Mouse (Mus musculus): ENCODE measurements at regions not wholly inside any gene's neighbourhood (a gene's known extent, or its start where the extent isn't known, plus 50 kb on each side); places are given as distances from the start of the nearest gene placed in this dataset.

- Histone ChIP-seq H3K36me3 (ENCODE audit: control insufficient read depth, insufficient read depth, low read length) (no peaks in the 10 kb centered on the region), H3K4me1 (replicated peaks; ENCODE audit: control insufficient read depth, insufficient read depth, low read length) (no peaks in the 10 kb centered on the region), H3K9me3 (ENCODE audit: control insufficient read depth, low read length) (no peaks in the 10 kb centered on the region), H3K27ac (ENCODE audit: low read depth, low read length) (no peak overlapping the region), H3K9ac (ENCODE audit: low read depth, low read length) (no peak overlapping the region), H3K27me3 (ENCODE audit: control insufficient read depth, insufficient read depth, low read length) (no peaks in the 10 kb centered on the region), H3K4me3 (ENCODE audit: low read depth, low read length) (no peak overlapping the region), H3K4me2 (replicated peaks; ENCODE audit: low read depth, low read length) (no peak overlapping the region)
- 77% methylated on average over 6 of the region's 6 CpGs for WGBS
- ATAC-seq (ENCODE audit: low FRiP score) (no peak), DNase-seq (ENCODE audit: low spot score) (no peak)
Observed at GRCm38 (mm10) chr3:52576703-52577244, 308.6 kb downstream of the Foxo1 start.

DNA sequence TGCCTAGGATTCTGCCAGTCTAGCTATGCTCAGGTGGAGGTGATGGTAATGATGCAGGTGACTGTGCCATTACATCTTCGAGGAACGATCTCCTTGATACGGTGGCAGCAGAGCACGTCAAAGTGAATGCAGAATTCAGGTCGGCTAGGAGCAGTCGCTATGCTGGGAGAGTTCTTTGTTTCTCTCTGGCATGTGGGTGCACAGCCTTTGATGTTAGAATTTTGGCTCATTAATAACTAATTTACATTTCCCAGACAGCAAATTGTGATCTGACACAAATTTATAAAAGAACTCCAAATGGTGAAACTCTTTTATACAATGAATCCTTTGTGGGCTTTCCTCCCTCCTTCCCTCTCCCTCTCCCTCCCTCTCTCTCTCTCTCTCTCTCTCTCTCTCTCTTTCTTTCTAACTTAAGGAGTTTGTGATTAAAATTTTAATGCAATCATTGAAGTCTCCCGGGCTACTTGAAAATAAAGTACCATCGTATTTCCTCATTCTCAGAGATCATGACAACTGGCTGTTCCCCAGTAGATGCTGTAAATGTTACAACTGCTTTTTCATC, 307.2 kb downstream of the Foxo1 start:
- Histone ChIP-seq H3K4me2 (replicated peaks; ENCODE audit: low read depth, low read length) (no peak overlapping the region), H3K4me1 (replicated peaks; ENCODE audit: control insufficient read depth, insufficient read depth, low read length) (no peaks in the 10 kb centered on the region), H3K4me3 (ENCODE audit: low read depth, low read length) (no peak overlapping the region), H3K27me3 (ENCODE audit: control insufficient read depth, insufficient read depth, low read length) (no peaks in the 10 kb centered on the region), H3K27ac (ENCODE audit: low read depth, low read length) (no peak overlapping the region), H3K9me3 (ENCODE audit: control insufficient read depth, low read length) (no peaks in the 10 kb centered on the region), H3K36me3 (ENCODE audit: control insufficient read depth, insufficient read depth, low read length) (no peaks in the 10 kb centered on the region), H3K9ac (ENCODE audit: low read depth, low read length) (no peak overlapping the region)
- ATAC-seq (ENCODE audit: low FRiP score) (no peak), DNase-seq (ENCODE audit: low spot score) (no peak)
- WGBS = 81% methylated on average over 8 of the region's 8 CpGs

GRCm38 (mm10) chr3:52574341-52574740, 306.2 kb downstream of the Foxo1 start:
- Histone ChIP-seq H3K27ac (ENCODE audit: low read depth, low read length) (no peak overlapping the region), H3K4me3 (ENCODE audit: low read depth, low read length) (no peak overlapping the region), H3K27me3 (ENCODE audit: control insufficient read depth, insufficient read depth, low read length) (no peaks in the 10 kb centered on the region), H3K9ac (ENCODE audit: low read depth, low read length) (no peak overlapping the region), H3K4me1 (replicated peaks; ENCODE audit: control insufficient read depth, insufficient read depth, low read length) (no peaks in the 10 kb centered on the region), H3K4me2 (replicated peaks; ENCODE audit: low read depth, low read length) (no peak overlapping the region), H3K36me3 (ENCODE audit: control insufficient read depth, insufficient read depth, low read length) (no peaks in the 10 kb centered on the region), H3K9me3 (ENCODE audit: control insufficient read depth, low read length) (no peaks in the 10 kb centered on the region)
- DNase-seq (ENCODE audit: low spot score) (no peak), ATAC-seq (ENCODE audit: low FRiP score) (no peak)
- WGBS = 88% methylated on average over 6 of the region's 6 CpGs

DNA sequence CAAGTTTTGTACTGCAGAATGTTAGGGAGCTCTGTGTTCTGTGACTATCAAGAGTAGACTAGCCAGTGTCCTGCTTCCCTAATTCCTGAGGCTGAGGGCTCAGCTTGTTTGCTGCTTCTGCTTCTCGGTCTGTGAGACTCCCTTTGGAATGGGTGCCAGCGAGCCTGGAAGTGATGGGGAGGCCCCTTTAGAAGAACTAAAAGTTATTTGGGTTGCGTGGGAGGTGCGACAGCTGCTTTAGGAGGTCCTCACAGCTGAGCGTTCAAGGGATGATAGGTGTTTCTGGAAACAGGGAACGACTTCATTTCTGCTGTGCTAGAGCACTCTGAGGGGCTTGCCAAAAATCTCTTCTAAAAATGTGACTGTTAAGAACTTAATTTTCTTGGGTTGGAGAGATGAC, 305.7 kb downstream of the Foxo1 start:
- Histone ChIP-seq H3K4me2 (replicated peaks; ENCODE audit: low read depth, low read length) (no peak overlapping the region), H3K9ac (ENCODE audit: low read depth, low read length) (no peak overlapping the region), H3K36me3 (ENCODE audit: control insufficient read depth, insufficient read depth, low read length) (no peaks in the 10 kb centered on the region), H3K27me3 (ENCODE audit: control insufficient read depth, insufficient read depth, low read length) (no peaks in the 10 kb centered on the region), H3K4me3 (ENCODE audit: low read depth, low read length) (no peak overlapping the region), H3K9me3 (ENCODE audit: control insufficient read depth, low read length) (no peaks in the 10 kb centered on the region), H3K4me1 (replicated peaks; ENCODE audit: control insufficient read depth, insufficient read depth, low read length) (no peaks in the 10 kb centered on the region), H3K27ac (ENCODE audit: low read depth, low read length) (no peak overlapping the region)
- DNase-seq (ENCODE audit: low spot score) = no peak
- ATAC-seq (ENCODE audit: low FRiP score) = no peak
- WGBS = 93% methylated on average over 6 of the region's 6 CpGs

GRCm38 (mm10) chr3:52572514-52573485, 304.7 kb downstream of the Foxo1 start:
- no peak for ATAC-seq (ENCODE audit: low FRiP score)
- DNase-seq (ENCODE audit: low spot score) = peak; percentile 15
- 78% methylated on average over 11 of the region's 11 CpGs for WGBS
- H3K4me2 ChIP-seq (replicated peaks; ENCODE audit: low read depth, low read length) = no peak overlapping the region
- H3K9me3 ChIP-seq (ENCODE audit: control insufficient read depth, low read length) = no peaks in the 10 kb centered on the region
- H3K4me3 ChIP-seq (ENCODE audit: low read depth, low read length) = no peak overlapping the region
- H3K9ac ChIP-seq (ENCODE audit: low read depth, low read length) = no peak overlapping the region
- no peaks in the 10 kb centered on the region for H3K4me1 ChIP-seq (replicated peaks; ENCODE audit: control insufficient read depth, insufficient read depth, low read length)
- H3K27ac ChIP-seq (ENCODE audit: low read depth, low read length) = no peak overlapping the region
- no peaks in the 10 kb centered on the region for H3K27me3 ChIP-seq (ENCODE audit: control insufficient read depth, insufficient read depth, low read length)
- no peaks in the 10 kb centered on the region for H3K36me3 ChIP-seq (ENCODE audit: control insufficient read depth, insufficient read depth, low read length)

DNA sequence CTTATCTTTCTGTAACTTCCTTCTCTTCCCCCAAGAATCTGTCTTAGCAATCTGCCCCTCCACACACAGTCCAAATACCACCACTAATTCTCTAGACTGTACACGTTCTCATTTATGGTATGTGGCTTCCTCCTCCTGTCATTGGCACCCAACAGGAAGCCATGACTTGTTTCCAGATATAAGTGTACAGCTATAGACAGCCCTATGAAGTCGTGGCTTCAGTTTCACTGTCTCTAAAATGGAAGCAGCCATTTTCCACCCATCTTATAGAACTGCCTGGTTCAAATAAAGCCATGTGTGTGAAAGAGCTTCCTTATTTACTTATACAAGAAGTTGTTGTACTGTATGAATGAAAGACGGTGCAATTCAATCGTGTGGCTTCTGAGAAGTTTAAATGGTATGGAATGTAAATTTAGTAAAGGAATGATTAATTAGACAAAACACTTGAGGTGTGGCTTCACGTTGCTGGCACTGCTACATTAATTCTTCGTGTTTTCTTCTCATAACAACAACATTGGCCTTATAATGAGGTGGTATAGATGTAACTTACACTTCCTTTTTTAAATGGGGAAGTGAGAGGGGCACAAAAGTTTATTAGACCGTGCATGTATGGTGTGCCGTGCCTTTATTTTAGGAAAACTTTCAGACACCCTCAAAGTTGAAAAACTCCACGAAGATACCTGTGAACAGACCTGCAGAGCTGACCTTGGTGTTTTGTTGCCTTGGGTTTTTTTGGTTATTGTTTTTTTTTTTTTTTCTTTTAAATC, 299.7 kb downstream of the Foxo1 start:
- WGBS = 89% methylated on average over 9 of the region's 9 CpGs
- ATAC-seq (ENCODE audit: low FRiP score) = no peak
- H3K36me3 ChIP-seq (ENCODE audit: control insufficient read depth, insufficient read depth, low read length) = no peaks in the 10 kb centered on the region
- H3K9me3 ChIP-seq (ENCODE audit: control insufficient read depth, low read length) = no peaks in the 10 kb centered on the region
- no peaks in the 10 kb centered on the region for H3K27me3 ChIP-seq (ENCODE audit: control insufficient read depth, insufficient read depth, low read length)
- no peak overlapping the region for H3K4me3 ChIP-seq (ENCODE audit: low read depth, low read length)
- H3K4me2 ChIP-seq (replicated peaks; ENCODE audit: low read depth, low read length) = no peak overlapping the region
- no peak overlapping the region for H3K9ac ChIP-seq (ENCODE audit: low read depth, low read length)
- H3K4me1 ChIP-seq (replicated peaks; ENCODE audit: control insufficient read depth, insufficient read depth, low read length) = no peaks in the 10 kb centered on the region
- no peak for DNase-seq (ENCODE audit: low spot score)
- H3K27ac ChIP-seq (ENCODE audit: low read depth, low read length) = no peak overlapping the region

GRCm38 (mm10) chr3:52563595-52563994, 295.5 kb downstream of the Foxo1 start:
- Histone ChIP-seq H3K9ac (ENCODE audit: low read depth, low read length) (no peak overlapping the region), H3K4me3 (ENCODE audit: low read depth, low read length) (no peak overlapping the region), H3K4me2 (replicated peaks; ENCODE audit: low read depth, low read length) (no peak overlapping the region), H3K36me3 (ENCODE audit: control insufficient read depth, insufficient read depth, low read length) (no peaks in the 10 kb centered on the region), H3K27ac (ENCODE audit: low read depth, low read length) (no peak overlapping the region), H3K9me3 (ENCODE audit: control insufficient read depth, low read length) (no peaks in the 10 kb centered on the region), H3K4me1 (replicated peaks; ENCODE audit: control insufficient read depth, insufficient read depth, low read length) (no peaks in the 10 kb centered on the region), H3K27me3 (ENCODE audit: control insufficient read depth, insufficient read depth, low read length) (no peaks in the 10 kb centered on the region)
- no peak for ATAC-seq (ENCODE audit: low FRiP score)
- 78% methylated on average over 5 of the region's 5 CpGs for WGBS
- DNase-seq (ENCODE audit: low spot score) = no peak

DNA sequence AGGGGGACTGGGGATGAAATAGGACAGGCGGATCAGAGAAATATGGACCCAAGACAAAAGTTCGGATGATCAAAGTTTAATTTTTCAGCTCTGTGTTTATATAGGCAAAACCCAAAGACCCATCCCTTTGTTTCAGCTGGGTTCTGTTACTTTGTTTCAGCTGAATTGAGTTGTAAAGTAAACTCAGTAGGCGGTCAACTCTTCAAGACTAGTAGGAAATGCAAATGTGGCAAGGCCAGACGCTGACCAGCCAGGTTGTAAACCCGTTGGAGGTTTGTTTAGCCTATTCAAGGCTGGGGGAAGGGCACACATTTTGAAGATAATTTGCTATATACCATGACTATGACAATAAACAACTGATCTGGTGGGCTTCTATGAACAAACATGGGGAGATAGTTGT, 294.7 kb downstream of the Foxo1 start:
- Histone ChIP-seq H3K4me1 (replicated peaks; ENCODE audit: control insufficient read depth, insufficient read depth, low read length) (no peaks in the 10 kb centered on the region), H3K27ac (ENCODE audit: low read depth, low read length) (no peak overlapping the region), H3K27me3 (ENCODE audit: control insufficient read depth, insufficient read depth, low read length) (no peaks in the 10 kb centered on the region), H3K9me3 (ENCODE audit: control insufficient read depth, low read length) (no peaks in the 10 kb centered on the region), H3K4me3 (ENCODE audit: low read depth, low read length) (no peak overlapping the region), H3K36me3 (ENCODE audit: control insufficient read depth, insufficient read depth, low read length) (no peaks in the 10 kb centered on the region), H3K9ac (ENCODE audit: low read depth, low read length) (no peak overlapping the region), H3K4me2 (replicated peaks; ENCODE audit: low read depth, low read length) (no peak overlapping the region)
- WGBS = 40% methylated on average over 5 of the region's 5 CpGs
- DNase-seq (ENCODE audit: low spot score) = no peak
- ATAC-seq (ENCODE audit: low FRiP score) = no peak

Data from hindbrain, embryonic 11.5 days (tissue).